Mouse (Mus musculus): Measurements from ENCODE around the gene Olfr220.

Gene Olfr220

DNA sequence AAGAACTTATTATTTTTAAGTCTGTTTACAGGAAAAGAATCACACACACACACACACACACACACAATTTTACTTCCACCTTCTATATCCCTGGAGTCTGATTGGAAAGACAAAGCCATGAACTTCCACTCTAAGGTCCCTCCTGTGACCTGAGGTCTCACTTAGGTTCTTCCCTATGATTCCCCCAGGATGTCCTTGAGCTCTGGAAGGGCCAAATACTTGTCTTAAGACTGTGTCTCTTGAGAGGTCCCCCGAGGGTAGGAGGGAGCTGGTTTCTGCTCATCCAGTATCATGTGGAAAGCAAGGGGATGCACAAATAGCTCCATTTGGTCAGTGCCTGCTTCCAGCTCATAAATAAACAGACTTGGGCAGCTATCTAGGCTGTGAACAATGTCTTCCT, at the start of gene Olfr220:
TSS of gene Olfr220 (plus strand) at position 301 of the 400 bp plus-strand sequence.
- DNase-seq (ENCODE audit: low read depth in 1 of 2, low spot score in 2 of 2) = no peak

DNA sequence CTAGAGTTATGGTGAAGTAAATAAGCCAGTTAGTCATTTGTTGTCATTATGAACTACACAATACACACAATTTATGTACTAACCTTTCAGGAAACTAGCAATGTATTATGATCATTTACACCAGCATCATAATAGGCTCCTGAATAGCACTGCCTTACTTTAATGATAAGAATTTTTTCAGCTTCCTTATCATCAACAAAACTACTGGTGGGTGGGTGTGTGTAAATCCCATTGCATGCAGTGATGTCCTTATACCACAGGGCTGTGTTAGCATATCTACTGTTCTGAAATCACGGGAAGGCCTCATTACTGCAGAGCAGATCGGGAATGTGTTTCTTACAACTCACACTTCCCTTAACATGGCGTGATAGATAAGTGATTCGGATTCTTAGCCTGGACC, 18.9 kb upstream of the Olfr220 start:
- no peak for DNase-seq (ENCODE audit: low read depth in 1 of 2, low spot score in 2 of 2)

- no peak for DNase-seq (ENCODE audit: low read depth in 1 of 2, low spot score in 2 of 2)
These were observed 18.1 kb upstream of the Olfr220 start, which contains the start of gene Olfr414 for GRCm38 (mm10) chr1:174423764-174424163. Gene Olfr414, plus strand, starts transcription at chr1:174424064.

- no peak for DNase-seq (ENCODE audit: low read depth in 1 of 2, low spot score in 2 of 2)
These were observed 15.5 kb upstream of the Olfr220 start for GRCm38 (mm10) chr1:174426180-174426986.

- DNase-seq (ENCODE audit: low read depth in 1 of 2, low spot score in 2 of 2) = no peak
These were observed 14.5 kb upstream of the Olfr220 start for GRCm38 (mm10) chr1:174427402-174427801.

GRCm38 (mm10) chr1:174428407-174428806, 13.5 kb upstream of the Olfr220 start:
- no peak for DNase-seq (ENCODE audit: low read depth in 1 of 2, low spot score in 2 of 2)

- DNase-seq (ENCODE audit: low read depth in 1 of 2, low spot score in 2 of 2) = no peak
These were observed 7.8 kb upstream of the Olfr220 start for GRCm38 (mm10) chr1:174434121-174434520.

GRCm38 (mm10) chr1:174455100-174455499, 13.2 kb downstream of the Olfr220 start:
- DNase-seq (ENCODE audit: low read depth in 1 of 2, low spot score in 2 of 2) = no peak

DNA sequence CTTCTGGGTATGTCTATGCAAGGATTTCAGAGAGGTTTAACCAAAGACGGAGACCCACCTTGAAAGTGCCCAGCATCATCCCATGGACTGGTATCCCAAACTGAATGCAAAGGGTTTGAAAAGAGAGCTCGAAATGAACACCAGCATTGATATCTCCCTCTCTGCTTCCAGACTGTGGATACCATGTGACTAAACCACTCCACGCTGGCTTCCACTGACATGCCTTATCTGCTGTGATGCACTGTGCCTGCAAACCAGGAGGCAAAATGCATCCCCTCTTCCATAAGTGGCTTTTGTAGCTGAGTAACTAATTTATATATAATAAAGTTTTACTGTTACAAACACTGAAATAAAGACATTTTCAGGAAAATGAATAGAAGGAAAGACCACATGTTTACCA, 23.5 kb downstream of the Olfr220 start:
- DNase-seq (ENCODE audit: low read depth in 1 of 2, low spot score in 2 of 2) = no peak

DNA sequence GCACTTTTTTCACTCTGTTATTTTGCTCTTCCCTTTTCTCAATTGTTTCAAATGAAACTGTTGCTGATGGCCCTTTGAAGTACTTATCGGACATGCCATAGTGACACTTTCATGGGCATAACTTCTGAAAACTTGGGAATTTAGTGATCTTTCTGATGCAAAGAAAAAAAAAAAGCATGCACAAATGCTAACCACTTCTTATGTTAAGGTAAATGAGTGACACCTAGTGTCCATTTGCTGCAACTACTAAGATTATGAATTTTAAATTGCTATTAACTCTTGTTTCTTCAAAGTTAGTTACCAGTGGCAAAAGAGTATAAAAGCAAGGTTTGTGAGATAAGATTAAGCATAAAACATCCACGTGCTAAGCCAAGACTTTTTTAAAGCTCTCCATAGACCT, 24.4 kb downstream of the Olfr220 start:
- DNase-seq (ENCODE audit: low read depth in 1 of 2, low spot score in 2 of 2) = no peak

- DNase-seq (ENCODE audit: low read depth in 1 of 2, low spot score in 2 of 2) = no peak
These were observed 27.9 kb downstream of the Olfr220 start for GRCm38 (mm10) chr1:174469736-174470135.

GRCm38 (mm10) chr1:174482567-174482966, 40.7 kb downstream of the Olfr220 start:
- no peak for DNase-seq (ENCODE audit: low read depth in 1 of 2, low spot score in 2 of 2)

GRCm38 (mm10) chr1:174500064-174500463, 58.2 kb downstream of the Olfr220 start:
- no peak for DNase-seq (ENCODE audit: low read depth in 1 of 2, low spot score in 2 of 2)
